Mouse (Mus musculus) megakaryocyte, adult 5-6 weeks (primary cell): ENCODE data around the gene Fpr2. TPM values are rescaled to one million over a fixed set of nuclear protein-coding genes. Genes with fewer than 3 reads are reported as not detected.
"Not testable (repeated sequence)": the region's sequence is repeated elsewhere in the genome, so short reads cannot be mapped to it uniquely, and the experiment has no call there.

Experiments
- ATAC-seq: 2 replicates; pipeline ENCODE4 v1.8.0; 2016; ENCODE audit warnings: mild to moderate bottlenecking, inconsistent platforms; ENCODE audit not compliant: poor library complexity, severe bottlenecking
- total RNA-seq, 2 experiments: library from RNA; stranded (forward) in 1 of 2; stranded (reverse) in 1 of 2; fragments of 153-499, 151-499 nt in 1 of 2; fragments of 221-1000, 200-1000 nt in 1 of 2; gene quantifications; 2 replicates each; pipeline versions ENCODE4 v1.2.3 to v1.2.4; 2015 to 2017

Gene Fpr2
- total RNA-seq, 2 experiments from 2014 or later = 80.8 to 335 TPM

DNA sequence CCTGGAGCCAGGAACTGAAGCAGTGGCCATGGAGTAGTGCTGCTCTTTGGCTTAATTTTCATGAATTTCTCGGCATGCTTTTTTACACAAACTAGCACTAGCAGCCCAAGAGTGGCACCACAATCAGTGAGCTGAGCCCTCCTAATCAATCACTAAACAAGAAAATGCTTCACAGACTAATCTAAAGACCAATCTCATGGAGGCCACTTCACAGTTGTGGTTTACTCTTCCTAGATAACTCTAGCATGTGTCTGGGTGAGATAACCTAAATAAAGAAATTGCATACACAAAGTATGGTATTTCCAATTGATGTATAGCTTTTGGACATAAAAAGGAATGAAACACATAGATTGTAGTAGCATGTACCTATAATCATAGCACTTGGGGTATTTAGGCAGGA lies 8.3 kb upstream of the Fpr2 start:
- ATAC-seq = no peak

DNA sequence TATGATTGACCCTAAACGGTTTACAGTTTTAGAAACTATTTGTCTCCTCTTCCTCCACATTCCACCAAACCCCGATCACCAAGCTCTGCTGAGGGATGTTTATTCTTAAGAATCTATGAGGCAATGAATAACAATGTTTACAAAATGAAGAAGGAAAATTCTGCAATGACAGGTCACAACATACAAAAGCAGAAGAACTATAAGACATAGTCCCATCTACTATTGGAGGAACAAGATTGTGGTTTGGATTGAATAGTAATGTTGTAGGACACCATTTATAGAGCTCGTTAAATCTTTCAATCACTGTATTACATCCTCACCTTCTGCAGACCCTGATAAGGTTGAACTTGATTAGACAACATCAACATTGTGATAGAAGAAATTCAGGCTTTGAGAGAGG lies 5.0 kb upstream of the Fpr2 start:
- peak; percentile 77 for ATAC-seq

DNA sequence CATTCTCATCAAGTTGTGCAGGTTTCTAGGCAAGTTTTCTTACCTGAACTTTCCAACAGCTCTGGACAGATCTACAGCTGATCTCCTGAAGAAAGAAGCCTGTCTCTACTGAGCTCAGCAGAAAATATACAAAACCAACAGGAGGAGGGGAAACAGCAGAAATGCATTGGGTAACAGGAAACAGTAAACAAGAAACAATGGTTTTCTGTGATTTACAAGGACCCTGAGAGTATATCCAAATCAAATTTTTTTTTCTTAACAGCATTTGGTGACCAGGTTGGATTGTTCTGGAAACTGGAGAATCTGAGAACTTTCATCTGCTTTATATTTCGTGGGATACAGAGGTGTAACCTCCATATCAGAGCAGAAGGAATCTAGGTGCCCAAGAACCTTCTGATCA lies 3.8 kb upstream of the Fpr2 start, which contains the start of gene Fpr1:
Gene Fpr1 (minus strand): TSS at position 101 of the 400 bp plus-strand sequence.
- no peak for ATAC-seq

DNA sequence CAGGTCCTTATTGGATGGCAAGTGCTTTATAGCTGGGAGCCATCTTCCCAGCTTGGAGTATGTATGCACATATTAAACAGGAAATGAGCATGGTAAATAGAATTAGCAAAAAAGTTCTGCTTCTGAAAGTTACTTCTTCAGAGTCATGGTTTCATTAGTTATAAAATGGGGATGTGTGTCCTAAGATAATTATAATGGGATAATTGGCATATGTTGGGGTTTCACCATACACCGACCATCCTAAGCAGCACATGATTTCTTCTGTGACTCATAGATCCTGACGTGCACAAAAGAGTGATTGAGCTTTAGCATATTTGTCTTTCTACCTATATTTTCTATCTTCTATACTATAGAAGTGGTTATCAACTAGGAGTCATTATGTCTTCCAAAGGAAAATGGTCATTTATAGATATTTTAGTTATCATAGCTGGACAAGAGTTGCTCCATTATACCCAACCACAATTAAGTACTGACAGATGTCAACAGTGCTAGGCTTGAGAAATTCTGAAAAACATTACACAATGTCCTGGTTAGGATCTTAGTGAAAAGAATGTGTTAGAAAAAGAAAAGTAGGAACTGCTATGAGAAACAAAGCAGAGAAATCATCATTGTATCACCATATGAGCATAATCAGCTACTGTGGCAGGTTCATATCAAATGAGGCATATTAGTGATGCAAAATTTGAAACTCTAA lies 2.3 kb downstream of the Fpr2 start:
- ATAC-seq = peak; percentile 72

DNA sequence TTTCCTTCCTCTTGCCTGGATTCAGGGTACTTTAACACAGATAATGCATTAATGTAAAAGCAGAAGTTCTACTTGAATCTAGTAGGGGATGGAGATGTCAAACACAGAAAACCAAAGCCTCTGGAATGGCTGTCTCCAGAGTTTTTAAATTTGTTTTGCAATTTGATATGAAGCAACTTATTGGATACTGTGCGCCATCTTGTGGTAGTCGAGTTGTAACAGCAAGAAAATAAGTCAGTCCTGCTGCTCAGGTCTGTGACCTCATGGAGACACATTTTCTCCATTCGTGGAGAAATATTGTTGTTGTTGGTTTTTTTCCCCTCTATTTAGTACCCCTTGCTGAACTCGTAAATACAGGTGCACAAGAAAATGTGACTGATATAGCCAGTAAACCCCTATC lies 8.4 kb downstream of the Fpr2 start:
- peak; percentile 52 for ATAC-seq

DNA sequence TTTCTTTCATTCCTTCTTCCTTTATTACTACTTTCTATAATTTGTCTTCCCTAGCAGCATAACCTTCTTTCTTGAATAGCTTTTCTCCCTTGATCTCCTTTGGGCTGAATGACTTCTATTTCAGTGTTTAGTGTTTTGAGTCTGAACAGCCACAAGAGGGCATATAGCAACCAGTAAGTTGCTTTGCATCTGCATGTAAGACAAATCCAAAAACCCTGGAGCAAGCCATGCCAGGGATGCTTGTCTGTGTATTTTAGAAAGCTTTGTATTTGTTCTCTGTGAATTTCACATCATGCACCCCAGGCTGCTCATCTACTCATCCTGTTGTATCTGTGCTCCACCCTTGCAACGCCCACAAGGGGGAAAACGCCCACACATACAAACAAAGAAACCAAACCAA lies 11.6 kb downstream of the Fpr2 start:
- peak; percentile 22; the same call in 1 of the 2 replicates for ATAC-seq

DNA sequence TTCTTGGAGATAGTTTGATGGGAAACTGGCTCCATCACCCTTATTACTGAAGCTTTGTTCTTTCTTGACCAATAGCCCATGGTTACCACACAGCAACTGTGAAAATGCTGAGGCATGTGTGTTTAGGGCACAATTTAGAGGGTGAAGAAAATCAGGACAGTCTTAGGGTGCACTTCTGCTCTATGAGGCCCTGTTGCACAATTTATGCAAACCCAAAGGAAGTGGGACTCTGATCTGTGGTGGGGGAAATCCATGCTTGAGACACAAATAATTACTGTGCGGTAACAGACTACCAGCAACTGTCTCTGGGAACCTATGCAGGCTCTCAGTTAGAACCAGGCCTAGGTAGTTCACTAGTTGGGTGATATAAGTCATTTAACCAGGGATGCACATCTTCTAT lies 13.1 kb downstream of the Fpr2 start:
- peak; percentile 84 for ATAC-seq

DNA sequence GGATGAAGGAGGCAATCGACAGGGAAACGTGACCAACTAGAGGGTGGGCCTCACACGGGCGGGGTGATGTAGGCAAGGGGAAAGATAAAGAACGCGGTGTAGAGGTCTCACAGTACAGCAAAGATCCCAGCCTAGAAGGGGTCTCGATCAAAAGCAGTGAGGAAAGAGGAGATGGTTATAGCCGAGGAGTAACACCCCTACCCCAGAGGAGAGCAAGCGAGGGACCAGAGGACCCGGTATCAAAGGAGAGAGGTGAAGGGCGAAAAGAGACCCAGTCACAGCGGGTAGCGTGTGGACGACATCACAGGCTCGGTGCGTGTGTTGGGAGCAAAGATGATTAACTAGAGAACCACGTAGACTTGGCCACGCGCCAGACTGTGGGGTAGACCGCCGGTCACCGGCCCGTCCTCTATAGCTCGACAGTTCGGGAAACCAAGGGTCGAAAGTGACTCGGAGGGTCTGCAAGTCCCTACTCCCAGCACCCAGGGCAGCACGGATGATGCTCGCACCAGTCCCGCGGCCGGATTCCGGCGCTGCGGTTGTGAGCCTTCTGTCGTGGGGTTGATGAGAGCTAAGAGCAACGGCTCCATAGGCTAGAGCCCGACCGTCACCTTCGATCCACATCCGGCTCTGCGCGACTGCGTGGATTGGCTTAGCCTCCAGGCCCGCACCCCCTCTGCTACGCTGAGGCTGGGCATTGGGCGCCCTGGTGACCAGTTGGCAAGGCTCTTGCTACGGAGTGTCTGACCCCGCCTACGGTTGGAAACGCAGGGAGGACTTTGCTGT lies 22.2 kb downstream of the Fpr2 start:
- ATAC-seq = peak; percentile 95

DNA sequence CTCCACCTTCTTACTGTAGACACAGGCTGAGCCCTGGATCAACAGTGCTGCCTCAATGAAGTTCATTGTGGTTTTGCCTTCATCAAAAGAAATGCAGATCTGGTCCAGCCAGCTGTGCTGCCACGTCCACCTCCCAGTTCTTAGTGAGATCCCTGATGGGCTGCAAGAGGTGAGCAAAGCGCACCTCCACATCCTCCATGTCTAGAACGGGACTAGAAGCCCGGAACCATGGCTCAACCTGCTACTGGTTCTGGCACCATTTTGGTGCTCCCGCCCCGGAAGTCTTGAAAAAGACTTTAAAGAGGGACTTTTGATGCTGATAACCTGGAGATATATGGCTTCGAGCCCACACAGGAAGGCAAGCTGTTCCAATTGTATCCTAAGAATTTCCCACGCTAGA lies 25.0 kb downstream of the Fpr2 start:
- ATAC-seq = not testable (repeated sequence)

DNA sequence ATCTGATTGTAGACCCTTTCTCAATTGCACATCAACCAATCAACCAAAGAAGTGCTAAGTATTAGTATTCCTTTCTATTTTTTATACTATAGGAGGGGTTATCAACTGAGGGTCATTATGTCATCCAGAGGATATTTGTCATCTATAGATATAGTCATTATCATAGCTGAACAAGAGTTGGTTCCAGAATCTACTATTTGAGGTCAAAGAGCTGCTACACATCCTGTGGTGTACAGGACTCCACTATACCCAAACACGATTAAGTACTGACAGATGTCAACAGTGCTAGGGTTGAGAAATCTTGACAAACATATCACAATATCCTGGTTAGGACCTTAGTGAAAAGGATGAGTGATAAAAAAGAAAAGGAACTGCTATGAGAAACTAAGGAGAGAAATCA lies 29.8 kb downstream of the Fpr2 start:
- no peak for ATAC-seq

DNA sequence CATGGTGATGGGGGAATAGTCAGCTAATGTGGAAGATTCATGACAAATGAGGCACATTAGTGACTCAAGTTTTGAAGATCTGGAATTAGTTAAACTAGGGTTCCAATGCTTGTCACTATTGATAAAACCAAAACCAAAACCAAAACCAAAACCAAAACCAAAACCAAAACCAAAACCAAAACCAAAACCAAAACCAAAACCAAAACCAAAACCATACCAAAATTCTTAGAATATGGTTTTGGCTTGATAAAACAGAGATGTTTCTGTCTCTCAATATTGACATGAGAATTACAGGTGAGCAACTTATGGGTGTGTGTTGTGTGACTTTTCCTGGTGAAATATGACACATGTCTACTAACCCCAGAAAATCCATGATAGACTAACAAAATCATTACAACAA lies 30.2 kb downstream of the Fpr2 start:
- ATAC-seq = no peak

Other genes with a start within 250 kb of the Fpr2 start
- gene Vmn2r90, start 184.1 kb upstream of the Fpr2 start, total RNA-seq (2015) = not detected in 2 replicates
- gene Vmn2r90, start 184.1 kb upstream of the Fpr2 start, total RNA-seq (2017) = not detected in 2 replicates
- 7.5 and 10.1 TPM in 2 replicates for gene Spaca6, start 60.7 kb upstream of the Fpr2 start, total RNA-seq (2015)
- gene Spaca6, start 60.7 kb upstream of the Fpr2 start, total RNA-seq (2017) = 1.9 TPM in 1 of 2 replicates, not detected in the other
- gene Has1, start 32.6 kb upstream of the Fpr2 start, total RNA-seq (2015) = not detected in 2 replicates
- gene Has1, start 32.6 kb upstream of the Fpr2 start, total RNA-seq (2017) = not detected in 2 replicates
- gene Fpr1, start 3.9 kb upstream of the Fpr2 start, total RNA-seq (2015) = 65.4 and 74.3 TPM in 2 replicates
- gene Fpr1, start 3.9 kb upstream of the Fpr2 start, total RNA-seq (2017) = 53.9 and 57.5 TPM in 2 replicates
- not detected in 2 replicates for gene Fpr3, start within 50 bp of the Fpr2 start, total RNA-seq (2015)
- gene Fpr3, start within 50 bp of the Fpr2 start, total RNA-seq (2017) = not detected in 2 replicates
- gene Fpr-rs4, start 133.9 kb downstream of the Fpr2 start, total RNA-seq (2015) = not detected in 2 replicates
- gene Fpr-rs4, start 133.9 kb downstream of the Fpr2 start, total RNA-seq (2017) = not detected in 2 replicates
- gene Vmn2r124, start 161.6 kb downstream of the Fpr2 start, total RNA-seq (2015) = not detected in 2 replicates
- gene Vmn2r124, start 161.6 kb downstream of the Fpr2 start, total RNA-seq (2017) = not detected in 2 replicates
- not detected in 2 replicates for gene Vmn2r91, start 197.2 kb downstream of the Fpr2 start, total RNA-seq (2015)
- gene Vmn2r91, start 197.2 kb downstream of the Fpr2 start, total RNA-seq (2017) = not detected in 2 replicates